Mouse (Mus musculus) olfactory bulb, adult 2 months (tissue): ENCODE measurements around the gene Ntf5.

Experiments used
- CTCF ChIP-seq: fragments of 200-500 bp; IDR thresholded peaks from 2 replicates; pipeline ENCODE4 v1.5.1; 2012; ENCODE audit warnings: low read depth, mild to moderate bottlenecking, low read length, moderate library complexity; ENCODE audit not compliant: insufficient read depth
- POLR2A ChIP-seq: fragments of 200-500 bp; IDR thresholded peaks from 2 replicates; pipeline ENCODE4 v1.6.1; 2012; ENCODE audit warnings: mild to moderate bottlenecking, low read depth, low read length, moderate library complexity; ENCODE audit not compliant: insufficient read depth

GRCm38 (mm10) chr7:45421194-45421593, 7.7 kb downstream of the Ntf5 start:
- TF ChIP-seq CTCF (no peak), POLR2A (no peak)
